ENCODE assay signal across 10 mouse cellular contexts in genomic region chr19:32276817-32277216, GRCm38 (mm10).
DNase-seq lines count a peak whose midpoint lies in the region; ATAC-seq lines count a peak whose summit lies in the region.
"Had no signal": no experiment of that assay in that cellular context is flagged by ENCODE, and none has a peak within 500 bp of the region (broad histone marks: within the 10 kb centered on the region; RNA-seq: fewer than 3 reads in every experiment).

No protein-coding gene starts in this region.

- WGBS in neural tube, embryonic 15.5 days, result 85% methylated on average over 8 of the region's 8 CpGs

- no peak overlapping the region for H3K27ac ChIP-seq in neural tube, embryonic 15.5 days (replicated peaks)
- H3K27ac ChIP-seq: embryonic facial prominence, embryonic 15.5 days had no signal

- H3K4me1 ChIP-seq in megakaryocyte, embryonic 14.5 days, result peaks cover 97% of the 10 kb centered on the region
- peaks cover 2% of the 10 kb centered on the region; the same call in 1 of the 2 replicates for H3K4me1 ChIP-seq in neural tube, embryonic 15.5 days

- peaks cover 13% of the 10 kb centered on the region for H3K36me3 ChIP-seq in megakaryocyte, embryonic 14.5 days (replicated peaks; ENCODE audit: low read length)
- no peaks in the 10 kb centered on the region for H3K36me3 ChIP-seq in neural tube, embryonic 15.5 days
- H3K36me3 ChIP-seq: embryonic facial prominence, embryonic 15.5 days had no signal

- DNase-seq in B cell, adult 2 months, result peak; percentile 50 to 59
- peak; percentile 53 for DNase-seq in kidney, postnatal 10 days
- no peak for DNase-seq in frontal cortex, postnatal 36 days (ENCODE audit: low spot score in 2 of 2)
- DNase-seq in layer of hippocampus, postnatal 14 days (ENCODE audit: low spot score in 2 of 2), result no peak
- DNase-seq in spleen, postnatal 14 days (ENCODE audit: low spot score in 2 of 2), result no peak
- DNase-seq: lung, adult 18-20 months had no signal

- H3K27me3 ChIP-seq in megakaryocyte, embryonic 14.5 days (replicated peaks), result no peaks in the 10 kb centered on the region
- no peaks in the 10 kb centered on the region for H3K27me3 ChIP-seq in neural tube, embryonic 15.5 days (replicated peaks)
- H3K27me3 ChIP-seq: embryonic facial prominence, embryonic 15.5 days had no signal

- peak; percentile 86 for ATAC-seq in granulocyte monocyte progenitor cell, adult 5-6 weeks (replicated peaks; ENCODE audit: poor library complexity, severe bottlenecking)
- no peak for ATAC-seq in neural tube, embryonic 15.5 days (ENCODE audit: low FRiP score)

- peak overlapping the region; percentile 62 for H3K4me3 ChIP-seq in megakaryocyte, embryonic 14.5 days (replicated peaks)
- H3K4me3 ChIP-seq in neural tube, embryonic 15.5 days (replicated peaks), result no peak overlapping the region
- H3K4me3 ChIP-seq: embryonic facial prominence, embryonic 15.5 days had no signal

- no peaks in the 10 kb centered on the region for H3K9me3 ChIP-seq in megakaryocyte, embryonic 14.5 days
- no peaks in the 10 kb centered on the region for H3K9me3 ChIP-seq in neural tube, embryonic 15.5 days (replicated peaks)
- H3K9me3 ChIP-seq: embryonic facial prominence, embryonic 15.5 days had no signal

- H3K4me2 ChIP-seq in neural tube, embryonic 15.5 days, result no peak overlapping the region
- H3K4me2 ChIP-seq: embryonic facial prominence, embryonic 15.5 days had no signal

- H3K9ac ChIP-seq in neural tube, embryonic 15.5 days (replicated peaks), result no peak overlapping the region
- H3K9ac ChIP-seq: embryonic facial prominence, embryonic 15.5 days had no signal

Comparison
In these comparisons a context has a peak if more than half of its experiments do, and no peak if none do; other contexts are left out.
1. DNase-seq: peak in B cell, adult 2 months (2 of 2) and kidney, postnatal 10 days (single experiment); none in frontal cortex, postnatal 36 days (0 of 2), layer of hippocampus, postnatal 14 days (0 of 2) and spleen, postnatal 14 days (0 of 2).